Mouse (Mus musculus) forebrain, postnatal 0 days (tissue): ENCODE results near the gene Cidec. TPM values are rescaled to one million over a fixed set of nuclear protein-coding genes. Genes with fewer than 3 reads are reported as not detected.

Source experiments
- ATAC-seq: fragments of 200-750 bp; cut with Nextera tagmentation; 2 replicates; pipeline ENCODE4 v1.8.0; 2017; ENCODE audit warnings: mild to moderate bottlenecking, moderate library complexity
- DNase-seq: peaks from one replicate; pipeline ENCODE4 v3.0.0-alpha.2; 2015
- H3K27ac ChIP-seq: fragments of 300-500 bp; sonication (generic); 2 replicates; pipeline ENCODE4 v1.5.1; 2014; ENCODE audit warnings: low read depth, mild to moderate bottlenecking, antibody characterized with exemption, low read length, moderate library complexity, mixed read lengths
- H3K27me3 ChIP-seq: fragments of 300-500 bp; sonication (generic); 2 replicates; pipeline ENCODE4 v1.6.1; 2014; ENCODE audit warnings: mild to moderate bottlenecking, low read length, mixed read lengths; ENCODE audit not compliant: insufficient read depth
- H3K36me3 ChIP-seq: fragments of 300-500 bp; sonication (generic); 2 replicates; pipeline ENCODE4 v1.6.1; 2014; ENCODE audit warnings: mild to moderate bottlenecking, moderate library complexity; ENCODE audit not compliant: insufficient read depth
- H3K4me1 ChIP-seq: fragments of 300-500 bp; sonication (generic); 2 replicates; pipeline ENCODE4 v1.6.1; 2014; ENCODE audit warnings: antibody characterized with exemption; ENCODE audit not compliant: insufficient read depth
- H3K4me2 ChIP-seq: fragments of 300-500 bp; sonication (generic); 2 replicates; pipeline ENCODE4 v1.6.1; 2014; ENCODE audit warnings: low read depth, mild to moderate bottlenecking, moderate library complexity
- H3K4me3 ChIP-seq: fragments of 300-500 bp; sonication (generic); 2 replicates; pipeline ENCODE4 v1.5.1; 2014; ENCODE audit warnings: low read depth, low read length, mixed read lengths
- H3K9ac ChIP-seq: fragments of 300-500 bp; sonication (generic); 2 replicates; pipeline ENCODE4 v1.6.1; 2014; ENCODE audit warnings: mild to moderate bottlenecking
- H3K9me3 ChIP-seq: fragments of 300-500 bp; sonication (generic); 2 replicates; pipeline ENCODE4 v1.6.1; 2016; ENCODE audit warnings: low read length
- CTCF ChIP-seq: sonication (generic); IDR thresholded peaks from 2 replicates; pipeline ENCODE4 v1.5.1; 2016; ENCODE audit warnings: antibody characterized with exemption, control low read depth, low read depth
- WGBS: fragments of 180-500 bp; shearing (Covaris S2); extraction: QIAGEN DNeasy Blood & Tissue Kit; methylation state at CpG from one replicate; pipeline ENCODE4 v1.1.7; 2014; 5-methylcytosine and 5-hydroxymethylcytosine counted together
- polyA plus RNA-seq: library from polyadenylated mRNA; unstranded; fragments of >200 nt; fragmentation: Nextera tagmentation; extraction: Ambion mirVana; gene quantifications from 2 replicates; pipeline ENCODE4 v1.2.1, GENCODE M21; 2015
- total RNA-seq: library from RNA; depleted of rRNA; stranded (reverse); fragments of >200 nt; gene quantifications from 2 replicates; pipeline ENCODE4 v1.2.3, GENCODE M21; 2014

Gene Cidec
- total and polyA plus RNA-seq, 2 experiments from 2014 or later: not detected

DNA sequence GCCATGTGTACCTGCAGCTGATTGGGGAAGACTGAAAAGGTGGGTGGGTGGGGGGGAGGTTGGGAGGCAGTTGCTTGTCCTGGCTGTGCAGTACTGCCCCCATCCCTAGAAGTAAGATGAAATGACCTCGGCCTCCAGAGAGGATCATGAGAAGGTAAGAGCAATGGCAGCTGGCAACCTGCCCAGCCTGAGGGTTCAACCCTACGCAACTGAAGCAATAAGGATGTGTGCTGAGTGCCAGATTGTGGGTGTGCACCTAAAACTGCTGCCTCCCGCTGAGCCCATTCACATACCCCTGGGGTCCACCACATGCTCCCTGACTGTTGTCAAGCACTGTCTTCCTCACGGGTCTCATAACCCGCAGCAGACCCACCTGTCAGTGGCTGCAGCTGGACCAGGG is 19.1 kb downstream of the Cidec start:
- no peaks in the 10 kb centered on the region for H3K4me1 ChIP-seq
- DNase-seq (no peak), ATAC-seq (no peak)
- H3K27me3 ChIP-seq: no peaks in the 10 kb centered on the region
- H3K4me3 ChIP-seq: no peak overlapping the region
- TF ChIP-seq CTCF: no peak
- no peaks in the 10 kb centered on the region for H3K9me3 ChIP-seq
- H3K27ac ChIP-seq: no peak overlapping the region
- H3K4me2 ChIP-seq: no peak overlapping the region
- H3K36me3 ChIP-seq: peaks cover 6% of the 10 kb centered on the region
- H3K9ac ChIP-seq: no peak overlapping the region
- WGBS: 75% methylated on average over 5 of the region's 5 CpGs

- Histone ChIP-seq H3K9ac (no peak overlapping the region), H3K4me2 (no peak overlapping the region), H3K27me3 (no peaks in the 10 kb centered on the region), H3K27ac (no peak overlapping the region), H3K9me3 (no peaks in the 10 kb centered on the region), H3K4me1 (no peaks in the 10 kb centered on the region), H3K4me3 (no peak overlapping the region), H3K36me3 (peaks cover 16% of the 10 kb centered on the region)
- no peak for DNase-seq
- TF ChIP-seq CTCF: no peak
- WGBS: 87% methylated on average over 1 of the region's 1 CpGs
- no peak for ATAC-seq
Measured at GRCm38 (mm10) chr6:113410001-113410400, 25.6 kb downstream of the Cidec start.

DNA sequence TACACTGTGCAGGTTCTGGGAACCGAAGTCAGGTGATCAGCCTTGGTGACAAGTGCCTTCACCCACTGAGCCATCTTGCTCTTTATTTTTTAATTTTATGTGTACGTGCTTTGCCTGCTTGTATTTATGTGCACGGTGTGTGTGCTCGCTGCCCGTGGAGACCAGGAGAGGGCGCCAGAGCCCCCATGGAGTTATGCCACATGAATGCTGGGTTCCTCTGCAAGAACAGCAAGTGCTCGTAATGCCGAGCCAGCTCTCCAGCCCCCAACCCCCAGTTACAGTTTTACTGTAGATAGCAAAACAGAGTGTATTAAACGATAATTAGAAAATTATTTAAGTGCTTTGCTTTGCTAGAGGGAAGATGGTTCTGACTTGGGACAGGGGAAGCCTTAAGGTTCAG is 28.9 kb downstream of the Cidec start:
- 77% methylated on average over 9 of the region's 9 CpGs for WGBS
- H3K4me3 ChIP-seq: no peak overlapping the region
- no peaks in the 10 kb centered on the region for H3K4me1 ChIP-seq
- no peak overlapping the region for H3K4me2 ChIP-seq
- peak; percentile 39 for TF ChIP-seq CTCF
- H3K9me3 ChIP-seq: no peaks in the 10 kb centered on the region
- no peaks in the 10 kb centered on the region for H3K27me3 ChIP-seq
- no peak overlapping the region for H3K9ac ChIP-seq
- DNase-seq (no peak), ATAC-seq (no peak)
- peaks cover 10% of the 10 kb centered on the region for H3K36me3 ChIP-seq
- H3K27ac ChIP-seq: no peak overlapping the region

GRCm38 (mm10) chr6:113405483-113405882 is 30.1 kb downstream of the Cidec start:
- Histone ChIP-seq H3K36me3 (peaks cover 16% of the 10 kb centered on the region), H3K27ac (no peak overlapping the region), H3K9ac (no peak overlapping the region), H3K4me3 (no peak overlapping the region), H3K9me3 (no peaks in the 10 kb centered on the region), H3K4me2 (no peak overlapping the region), H3K4me1 (no peaks in the 10 kb centered on the region), H3K27me3 (no peaks in the 10 kb centered on the region)
- no peak for ATAC-seq
- 90% methylated on average over 6 of the region's 6 CpGs for WGBS
- no peak for DNase-seq
- TF ChIP-seq CTCF: no peak

DNA sequence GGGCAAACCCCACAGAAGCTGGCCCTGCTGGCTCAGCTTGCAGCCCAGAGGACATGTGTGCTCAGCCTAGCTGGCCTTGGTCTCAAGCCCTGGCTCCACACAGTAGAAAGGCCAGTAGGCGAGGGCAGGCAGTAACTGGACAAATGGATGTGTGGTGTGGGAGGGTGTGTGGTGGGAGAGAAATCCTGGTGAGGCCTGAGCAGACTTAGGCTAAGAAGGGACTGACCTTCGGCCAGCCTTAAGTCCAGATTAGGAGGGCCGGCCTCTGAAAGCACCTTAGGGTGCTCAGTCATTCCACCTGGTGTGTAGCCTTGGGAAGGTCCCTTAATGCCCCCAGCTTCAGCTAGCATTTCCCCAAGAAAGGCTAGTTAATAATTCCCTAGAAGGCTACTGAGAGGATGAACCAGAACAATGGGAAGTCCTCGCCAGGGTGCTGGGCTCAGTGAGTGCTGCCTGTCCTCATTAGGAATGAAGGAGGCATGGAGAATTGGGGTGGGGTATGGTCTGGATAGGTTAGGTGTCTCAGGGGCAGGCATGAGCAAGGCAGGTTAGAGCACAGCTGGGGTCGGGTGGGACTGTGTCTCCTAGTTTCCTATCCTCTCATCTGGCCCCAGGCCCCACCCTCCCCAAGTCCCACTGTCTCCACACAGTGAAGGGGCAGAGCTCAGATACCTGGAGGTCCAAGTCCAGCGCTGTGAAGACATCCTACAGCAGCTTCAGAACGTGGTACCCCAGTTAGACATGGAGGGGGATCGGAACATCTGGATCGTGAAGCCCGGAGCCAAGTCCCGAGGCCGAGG is 30.7 kb downstream of the Cidec start:
- no peak for TF ChIP-seq CTCF
- WGBS: 79% methylated on average over 12 of the region's 12 CpGs

GRCm38 (mm10) chr6:113402094-113402493 is 33.5 kb downstream of the Cidec start:
- 87% methylated on average over 13 of the region's 13 CpGs for WGBS
- H3K27ac ChIP-seq: no peak overlapping the region
- no peak for ATAC-seq
- H3K4me1 ChIP-seq: no peaks in the 10 kb centered on the region
- no peaks in the 10 kb centered on the region for H3K27me3 ChIP-seq
- TF ChIP-seq CTCF: no peak
- peaks cover 10% of the 10 kb centered on the region for H3K36me3 ChIP-seq
- no peak overlapping the region for H3K4me3 ChIP-seq
- no peaks in the 10 kb centered on the region for H3K9me3 ChIP-seq
- H3K4me2 ChIP-seq: no peak overlapping the region
- no peak overlapping the region for H3K9ac ChIP-seq
- no peak for DNase-seq

More for the DNA sequence above, 30.7 kb downstream of the Cidec start:
- no peak overlapping the region for H3K27ac ChIP-seq
- no peak overlapping the region for H3K4me3 ChIP-seq
- peaks cover 16% of the 10 kb centered on the region for H3K36me3 ChIP-seq
- H3K9ac ChIP-seq: no peak overlapping the region
- no peak for DNase-seq
- H3K4me2 ChIP-seq: no peak overlapping the region
- no peak for ATAC-seq
- no peaks in the 10 kb centered on the region for H3K9me3 ChIP-seq
- H3K27me3 ChIP-seq: no peaks in the 10 kb centered on the region
- H3K4me1 ChIP-seq: no peaks in the 10 kb centered on the region

DNA sequence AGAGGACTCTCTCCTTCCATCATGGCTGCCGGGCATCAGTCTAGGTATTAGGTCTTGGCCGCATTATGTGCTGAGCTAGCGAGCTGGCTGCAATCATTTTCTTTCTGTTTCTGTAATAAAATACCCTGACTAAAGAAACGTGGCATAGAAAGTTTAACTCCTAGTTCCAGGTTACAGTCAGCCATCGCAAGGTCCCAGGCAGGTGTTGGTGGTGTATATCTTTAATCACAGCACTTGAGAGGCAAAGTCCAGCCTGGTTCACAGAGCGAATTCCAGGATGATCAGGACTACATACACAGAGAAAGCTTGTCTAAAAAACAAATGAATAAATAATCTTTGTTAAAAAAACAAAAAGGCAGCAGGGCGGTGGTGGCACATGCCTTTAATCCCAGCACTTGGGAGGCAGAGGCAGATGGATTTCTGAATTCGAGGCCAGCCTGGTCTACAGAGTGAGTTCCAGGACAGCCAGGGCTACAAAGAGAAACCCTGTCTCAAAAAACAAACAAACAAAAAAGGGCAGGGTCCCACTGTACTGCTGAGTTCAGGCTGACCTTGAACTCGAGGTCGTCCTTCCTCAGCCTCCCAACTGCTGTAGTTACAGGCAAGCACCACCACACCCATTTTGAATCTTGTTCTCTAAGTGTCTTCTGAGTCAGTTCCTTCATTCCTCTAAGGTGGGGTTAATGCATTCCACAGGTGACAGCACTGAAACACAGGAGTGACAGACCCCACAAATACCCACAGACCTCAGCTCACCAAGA is 39.1 kb downstream of the Cidec start:
- Histone ChIP-seq H3K27me3 (no peaks in the 10 kb centered on the region), H3K9ac (no peak overlapping the region), H3K27ac (no peak overlapping the region), H3K4me2 (no peak overlapping the region), H3K4me3 (no peak overlapping the region), H3K9me3 (no peaks in the 10 kb centered on the region), H3K4me1 (peaks cover 5% of the 10 kb centered on the region; the same call in 1 of the 2 replicates), H3K36me3 (peaks cover 10% of the 10 kb centered on the region)
- no peak for TF ChIP-seq CTCF
- ATAC-seq: no peak
- 81% methylated on average over 10 of the region's 10 CpGs for WGBS
- DNase-seq: no peak
